Mouse (Mus musculus) kidney, adult 2 months (tissue): Measurements from ENCODE around the gene Mllt11. TPM values are rescaled to one million over a fixed set of nuclear protein-coding genes. Genes with fewer than 3 reads are reported as not detected.

Source experiments
- DNase-seq: peaks from one replicate; pipeline ENCODE4 v3.0.0; 2021
- H3K27ac ChIP-seq: fragments of 200-500 bp; 2 replicates; pipeline ENCODE4 v1.5.1; 2012; ENCODE audit warnings: low read depth, low read length, control low read depth, inconsistent platforms; ENCODE audit not compliant: insufficient read depth
- H3K27me3 ChIP-seq: fragments of 200-500 bp; replicated peaks from 2 replicates; pipeline ENCODE4 v1.6.1; 2012; ENCODE audit warnings: mild to moderate bottlenecking, moderate library complexity, low read length, inconsistent platforms; ENCODE audit not compliant: control insufficient read depth, insufficient read depth
- H3K36me3 ChIP-seq: fragments of 200-500 bp; 2 replicates; pipeline ENCODE4 v1.6.1; 2012; ENCODE audit warnings: mild to moderate bottlenecking, moderate library complexity, low read length, inconsistent platforms; ENCODE audit not compliant: control insufficient read depth, insufficient read depth
- H3K4me1 ChIP-seq: fragments of 200-500 bp; 2 replicates; pipeline ENCODE4 v1.6.1; 2011; ENCODE audit warnings: low read length; ENCODE audit not compliant: control insufficient read depth, insufficient read depth
- H3K4me3 ChIP-seq: fragments of 200-500 bp; 2 replicates; pipeline ENCODE4 v1.5.1; 2011; ENCODE audit warnings: mild to moderate bottlenecking, low read depth, low read length, control low read depth; ENCODE audit not compliant: insufficient read depth
- CTCF ChIP-seq: fragments of 200-500 bp; conservative IDR thresholded peaks from 2 replicates; pipeline ENCODE4 v1.5.1; 2011; ENCODE audit warnings: low read depth, mild to moderate bottlenecking, control low read depth, low read length, moderate library complexity, mixed read lengths; ENCODE audit not compliant: insufficient read depth, insufficient read length
- POLR2A ChIP-seq: fragments of 200-500 bp; IDR thresholded peaks from one replicate; pipeline ENCODE4 v1.6.1; 2011; ENCODE audit warnings: low read depth, low read length, control low read depth
- WGBS: fragments of 180-500 bp; shearing (Covaris S2); methylation state at CpG from one replicate; pipeline ENCODE4 v1.1.7; 2018; 5-methylcytosine and 5-hydroxymethylcytosine counted together
- polyA plus RNA-seq: library from polyadenylated mRNA; depleted of rRNA; stranded (reverse); fragments of >200 nt; gene quantifications from 2 replicates; pipeline ENCODE4 v1.2.3, GENCODE M21; 2012

The Mllt11 gene
- polyA plus RNA-seq, 1 experiment: 31.4 TPM

DNA sequence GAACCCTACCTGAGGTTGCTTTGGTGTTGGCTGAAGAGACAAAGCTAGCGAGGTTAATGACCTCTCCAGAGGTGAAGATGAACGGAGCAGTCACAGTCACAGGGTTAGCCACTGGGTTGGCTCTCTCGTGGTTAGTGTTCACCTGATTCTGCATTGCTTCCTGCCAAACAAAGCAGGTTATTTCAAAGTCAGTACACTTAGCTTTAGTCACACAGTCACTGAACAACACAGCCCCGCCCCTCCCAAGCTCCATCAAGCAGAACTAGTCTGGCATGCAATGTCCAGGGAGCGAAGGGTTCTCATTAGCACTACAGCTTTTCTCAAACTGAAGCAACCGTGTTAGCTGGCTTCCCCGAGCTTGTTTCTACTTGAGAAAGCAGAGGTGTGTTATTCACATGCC, 31.8 kb downstream of the Mllt11 start:
- peak overlapping the region; percentile 72 for H3K27ac ChIP-seq
- H3K4me3 ChIP-seq: no peak overlapping the region
- 29% methylated on average over 7 of the region's 7 CpGs for WGBS
- H3K36me3 ChIP-seq: peaks cover 5% of the 10 kb centered on the region
- DNase-seq: peak; percentile 97
- H3K4me1 ChIP-seq: peaks cover 18% of the 10 kb centered on the region
- no peaks in the 10 kb centered on the region for H3K27me3 ChIP-seq
- TF ChIP-seq POLR2A (no peak), CTCF (no peak)

DNA sequence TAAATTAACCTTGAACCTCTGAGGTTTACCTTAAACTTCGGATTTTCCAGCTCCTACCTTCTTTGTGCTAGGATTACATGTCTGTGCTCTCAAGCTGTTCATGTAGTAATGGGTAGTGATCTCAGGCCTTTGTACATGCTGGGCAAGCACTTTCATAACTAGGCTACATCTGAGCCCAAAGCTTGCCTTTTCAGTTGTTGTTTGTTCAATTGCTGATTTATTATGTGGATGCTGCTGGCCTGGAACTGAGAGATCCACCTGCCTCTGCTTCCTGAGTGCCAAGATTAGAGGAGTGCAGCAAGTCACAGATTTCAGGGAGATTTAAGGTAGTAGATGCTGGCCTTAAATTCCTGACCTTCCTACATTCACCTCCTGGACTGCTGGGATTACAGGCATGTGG, 32.9 kb downstream of the Mllt11 start:
- no peak for TF ChIP-seq POLR2A
- TF ChIP-seq CTCF: no peak
- Histone ChIP-seq H3K4me3 (no peak overlapping the region), H3K27ac (peak overlapping the region; percentile 26), H3K36me3 (peaks cover 5% of the 10 kb centered on the region), H3K4me1 (peaks cover 22% of the 10 kb centered on the region), H3K27me3 (no peaks in the 10 kb centered on the region)
- 49% methylated on average over 1 of the region's 1 CpGs for WGBS
- DNase-seq: peak; percentile 61

DNA sequence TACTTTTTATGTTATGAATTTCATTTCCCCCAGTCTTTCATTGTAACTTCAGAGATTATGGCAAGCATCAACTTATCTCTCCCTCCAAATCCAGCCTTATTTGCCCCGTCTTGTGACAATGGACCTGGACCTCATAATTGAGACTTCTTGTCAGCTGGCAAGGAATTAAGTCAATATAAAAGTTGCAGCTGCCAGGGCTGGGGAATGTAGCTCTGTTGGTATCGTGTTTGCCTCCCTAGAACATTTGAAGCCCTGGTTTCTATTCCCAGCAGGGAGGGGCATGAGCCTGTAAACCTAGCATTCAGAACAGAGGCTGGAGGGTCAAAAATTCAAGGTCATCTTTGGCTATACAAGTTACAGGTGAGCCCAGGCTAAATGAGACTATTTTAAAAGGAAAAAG, 36.2 kb downstream of the Mllt11 start:
- H3K4me3 ChIP-seq: no peak overlapping the region
- no peaks in the 10 kb centered on the region for H3K27me3 ChIP-seq
- 60% methylated on average over 2 of the region's 2 CpGs for WGBS
- H3K27ac ChIP-seq: peak overlapping the region; percentile 37
- peaks cover 2% of the 10 kb centered on the region; the same call in 1 of the 2 replicates for H3K36me3 ChIP-seq
- no peak for TF ChIP-seq POLR2A
- no peak for TF ChIP-seq CTCF
- peaks cover 22% of the 10 kb centered on the region for H3K4me1 ChIP-seq
- DNase-seq: peak; percentile 20

DNA sequence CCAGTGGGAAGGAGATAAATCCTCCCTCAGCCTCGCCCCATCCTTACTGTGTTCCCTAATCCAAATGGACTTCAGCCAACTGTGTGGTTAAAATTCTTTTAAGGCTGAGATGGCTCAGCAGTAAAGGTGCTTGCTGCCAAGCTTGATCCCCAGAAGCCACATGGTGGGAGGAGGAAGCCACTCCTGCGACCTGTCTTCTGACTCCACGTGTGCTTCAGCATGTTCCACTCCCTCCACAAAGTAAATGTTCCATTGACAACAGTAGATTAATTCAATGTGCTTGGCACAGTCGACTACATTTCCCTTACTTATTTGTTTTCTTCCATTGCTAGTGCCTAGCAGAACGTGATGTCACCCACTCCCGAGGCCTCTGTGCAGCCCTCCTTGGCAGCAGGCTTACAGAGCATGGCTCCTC, 37.2 kb downstream of the Mllt11 start:
- Histone ChIP-seq H3K27ac (peak overlapping the region; percentile 76), H3K36me3 (peaks cover 2% of the 10 kb centered on the region; the same call in 1 of the 2 replicates), H3K4me3 (no peak overlapping the region), H3K4me1 (peaks cover 20% of the 10 kb centered on the region), H3K27me3 (no peaks in the 10 kb centered on the region)
- TF ChIP-seq POLR2A (no peak), CTCF (no peak)
- 26% methylated on average over 6 of the region's 6 CpGs for whole genome bisulfite sequencing
- DNase-seq: peak; percentile 78

DNA sequence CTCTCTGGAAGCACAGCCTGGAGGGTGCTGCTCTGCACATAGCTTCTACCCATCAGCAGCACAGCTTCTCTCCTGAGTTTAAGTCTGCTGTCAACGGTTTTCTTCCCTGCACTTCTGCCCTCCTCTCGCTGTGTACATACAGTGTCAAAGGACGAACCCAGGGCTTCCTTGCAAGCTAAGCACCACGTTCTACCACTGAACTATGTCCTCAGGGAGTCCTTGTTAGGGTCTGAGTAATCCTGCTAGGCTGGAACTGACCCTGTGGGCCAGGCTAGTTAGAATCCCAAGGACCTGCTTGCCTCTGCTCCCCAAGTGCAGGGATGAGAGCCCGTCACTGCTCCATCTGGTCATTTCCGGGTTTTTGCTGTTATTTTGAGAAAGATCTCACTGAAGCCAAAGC, 45.1 kb downstream of the Mllt11 start:
- H3K27me3 ChIP-seq: no peaks in the 10 kb centered on the region
- H3K27ac ChIP-seq: no peak overlapping the region
- no peak for DNase-seq
- TF ChIP-seq POLR2A (no peak), CTCF (no peak)
- no peaks in the 10 kb centered on the region for H3K4me1 ChIP-seq
- WGBS: 83% methylated on average over 6 of the region's 6 CpGs
- H3K36me3 ChIP-seq: peaks cover 3% of the 10 kb centered on the region
- H3K4me3 ChIP-seq: no peak overlapping the region

DNA sequence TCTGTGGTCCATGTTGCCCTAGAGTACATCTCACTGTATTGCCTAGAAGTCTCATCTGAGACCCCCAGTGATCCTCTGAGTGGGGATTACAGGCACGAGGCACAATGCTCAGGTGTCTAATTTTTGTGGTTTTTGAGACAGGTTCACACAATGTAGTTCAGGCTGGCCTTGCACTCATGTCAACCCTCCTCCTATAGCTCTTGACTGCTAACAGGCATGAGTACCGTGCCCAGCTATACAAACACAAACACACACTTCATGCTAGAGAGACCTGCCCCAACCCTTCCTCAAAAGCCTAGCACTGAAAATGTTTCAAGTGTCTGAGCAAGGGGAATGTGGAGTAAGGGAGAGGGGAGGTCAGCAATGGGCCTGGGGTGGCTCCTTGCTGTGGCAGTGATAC, 45.9 kb downstream of the Mllt11 start:
- TF ChIP-seq POLR2A (no peak), CTCF (no peak)
- no peaks in the 10 kb centered on the region for H3K27me3 ChIP-seq
- DNase-seq: no peak

DNA sequence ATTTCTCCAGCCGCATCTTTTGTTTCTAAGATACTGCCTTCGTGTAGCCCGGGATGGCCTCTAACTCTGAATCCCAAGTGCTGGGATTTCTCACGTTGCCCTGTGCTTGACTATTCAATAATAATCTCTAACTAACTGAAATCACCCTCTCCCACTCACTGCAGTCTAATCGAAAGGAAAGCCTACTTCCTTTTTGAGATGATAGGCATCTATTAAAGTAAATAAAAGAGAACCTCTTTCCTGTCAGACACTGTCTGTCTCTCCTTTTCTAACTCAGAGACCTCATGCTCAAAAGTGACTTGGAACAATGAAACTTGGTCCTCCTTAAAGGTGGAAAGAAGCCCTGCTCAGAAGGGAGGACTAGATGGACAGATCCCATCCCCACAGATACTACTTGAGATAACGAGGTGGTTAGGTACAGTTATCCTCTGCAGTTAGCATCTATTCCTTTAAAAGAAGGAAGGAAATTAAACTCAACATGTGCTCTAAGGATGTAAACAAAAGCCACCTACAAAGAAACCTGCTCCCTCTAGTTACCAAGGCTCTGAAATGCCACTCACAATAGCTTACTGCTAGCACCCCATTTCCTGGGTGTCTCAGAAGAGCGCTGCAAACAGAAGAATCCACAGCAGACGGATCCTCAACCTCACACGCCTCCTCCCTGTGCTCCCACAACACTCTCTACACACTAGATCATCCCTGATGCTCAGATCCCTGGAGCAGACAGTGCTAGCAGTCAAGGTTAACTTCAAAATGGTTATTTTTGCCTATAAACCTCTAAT, 47.0 kb downstream of the Mllt11 start:
- no peak overlapping the region for H3K4me3 ChIP-seq
- H3K27me3 ChIP-seq: no peaks in the 10 kb centered on the region
- H3K27ac ChIP-seq: no peak overlapping the region
- no peak for DNase-seq
- WGBS: 88% methylated on average over 9 of the region's 9 CpGs
- TF ChIP-seq POLR2A (no peak), CTCF (no peak)
- H3K36me3 ChIP-seq: peaks cover 3% of the 10 kb centered on the region
- no peaks in the 10 kb centered on the region for H3K4me1 ChIP-seq

More for the DNA sequence above, 45.9 kb downstream of the Mllt11 start:
- H3K4me3 ChIP-seq: no peak overlapping the region
- H3K36me3 ChIP-seq: peaks cover 3% of the 10 kb centered on the region
- 91% methylated on average over 2 of the region's 2 CpGs for WGBS
- no peaks in the 10 kb centered on the region for H3K4me1 ChIP-seq
- H3K27ac ChIP-seq: no peak overlapping the region
